Mouse (Mus musculus) bone marrow, adult 2 months (tissue): ENCODE data around the gene AL607142.1.

Experiments
- CTCF ChIP-seq: fragments of 200-500 bp; IDR thresholded peaks from 2 replicates; pipeline ENCODE4 v1.5.1; 2011; ENCODE audit warnings: low read length, control low read depth; ENCODE audit not compliant: control insufficient read depth, insufficient read depth
- POLR2A ChIP-seq: fragments of 200-500 bp; IDR thresholded peaks from 2 replicates; pipeline ENCODE4 v1.6.1; 2011; ENCODE audit warnings: low read depth, mild to moderate bottlenecking, control low read depth, low read length, borderline replicate concordance; ENCODE audit not compliant: control insufficient read depth

- TF ChIP-seq POLR2A (no peak), CTCF (no peak)
Measured at GRCm38 (mm10) chr4:120082527-120082926, 17.7 kb downstream of the AL607142.1 start.
